Mouse (Mus musculus): ENCODE measurements around the gene Ccdc188.
"Not testable (repeated sequence)": the region's sequence is repeated elsewhere in the genome, so short reads cannot be mapped to it uniquely, and the experiment has no call there.

Ccdc188 gene

DNA sequence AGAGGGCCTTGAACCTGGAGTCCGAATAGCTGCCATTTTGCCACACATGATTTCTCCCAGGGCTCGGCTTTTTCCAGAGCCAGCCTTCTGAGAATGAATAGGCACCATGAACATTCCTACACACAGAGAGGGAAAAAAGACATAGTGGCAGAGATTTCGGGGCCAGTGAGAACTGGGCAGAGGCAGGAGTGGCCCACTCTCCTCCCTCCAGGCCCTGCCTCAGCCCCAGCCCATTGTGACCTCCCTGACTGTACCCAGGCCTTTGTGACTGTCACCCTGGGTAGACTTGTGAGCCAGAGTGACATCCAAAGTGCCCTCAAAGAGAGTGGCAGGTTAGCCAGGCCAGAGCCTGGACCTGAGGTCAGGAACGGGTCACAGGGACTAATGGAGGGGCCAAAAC lies at the start of gene Ccdc188:
TSS of gene Ccdc188 (plus strand) at position 301 of the 400 bp plus-strand sequence.
- no peak for DNase-seq

DNA sequence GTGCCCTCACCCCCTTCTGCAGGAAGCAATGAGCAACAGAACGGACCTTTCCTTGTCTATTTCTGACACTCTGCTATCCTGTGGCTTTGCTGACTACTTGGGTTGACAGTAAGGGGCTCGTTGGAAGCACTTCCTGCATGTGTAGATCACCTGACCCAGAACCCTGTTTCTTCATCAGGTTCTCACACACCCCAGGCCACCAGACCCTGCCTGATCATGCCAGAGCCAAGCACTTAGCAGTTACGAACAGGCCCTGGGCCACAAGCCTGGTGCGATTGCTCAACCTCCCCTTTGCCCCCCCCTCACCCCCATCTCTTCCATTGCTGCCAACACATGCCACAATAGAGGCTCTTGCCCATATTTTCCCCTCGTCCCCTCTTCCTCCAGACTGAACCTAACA lies 48.5 kb upstream of the Ccdc188 start:
- no peak for DNase-seq

DNA sequence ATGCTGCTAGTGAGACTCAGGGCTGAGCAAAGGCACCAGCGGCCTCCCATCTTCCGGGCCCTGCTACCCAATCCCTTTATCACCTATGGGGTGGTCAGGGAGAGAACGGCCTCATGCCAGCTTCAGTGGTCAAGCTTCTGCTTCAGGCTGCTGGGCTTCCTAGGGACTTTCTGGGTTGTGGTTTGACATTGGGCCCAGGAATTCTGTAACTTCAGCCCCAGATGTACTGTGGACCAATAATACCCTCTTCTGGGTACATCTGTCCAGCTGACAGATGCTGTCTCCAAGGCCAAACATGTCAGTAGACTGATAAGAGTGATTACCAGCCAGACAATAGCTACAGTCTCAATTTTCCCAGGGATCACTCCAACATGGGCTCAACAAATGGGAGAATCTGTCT lies 47.9 kb upstream of the Ccdc188 start:
- DNase-seq: no peak

DNA sequence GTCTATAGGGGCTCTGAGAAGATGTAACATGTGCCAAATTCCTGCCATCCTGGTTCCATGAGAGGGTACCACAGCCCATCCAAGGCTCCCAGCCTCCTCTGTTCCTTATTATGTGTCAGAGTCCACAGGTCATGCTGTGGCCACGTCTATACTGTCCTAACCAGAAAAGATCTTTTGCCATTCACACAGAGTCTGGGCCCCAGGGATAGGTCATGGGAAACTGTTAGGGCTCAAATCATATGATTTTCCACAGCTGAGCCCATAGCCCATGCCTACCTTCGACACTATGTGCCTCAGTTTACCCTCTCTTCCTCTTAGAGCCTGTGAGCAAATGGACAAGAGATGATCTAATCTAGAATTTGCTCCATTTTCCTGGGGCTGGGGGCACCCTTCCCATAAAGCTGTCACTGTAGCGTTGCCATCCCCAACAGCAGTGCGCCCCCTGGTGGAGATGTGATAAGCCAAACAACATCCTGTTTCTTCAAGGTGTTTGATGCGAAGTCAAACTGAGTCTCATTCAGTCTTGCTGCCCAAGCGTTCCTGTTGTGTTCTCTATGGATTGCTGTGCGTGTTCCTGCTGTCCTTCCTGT lies 45.3 kb upstream of the Ccdc188 start:
- peak; percentile 89 to 93 for DNase-seq

DNA sequence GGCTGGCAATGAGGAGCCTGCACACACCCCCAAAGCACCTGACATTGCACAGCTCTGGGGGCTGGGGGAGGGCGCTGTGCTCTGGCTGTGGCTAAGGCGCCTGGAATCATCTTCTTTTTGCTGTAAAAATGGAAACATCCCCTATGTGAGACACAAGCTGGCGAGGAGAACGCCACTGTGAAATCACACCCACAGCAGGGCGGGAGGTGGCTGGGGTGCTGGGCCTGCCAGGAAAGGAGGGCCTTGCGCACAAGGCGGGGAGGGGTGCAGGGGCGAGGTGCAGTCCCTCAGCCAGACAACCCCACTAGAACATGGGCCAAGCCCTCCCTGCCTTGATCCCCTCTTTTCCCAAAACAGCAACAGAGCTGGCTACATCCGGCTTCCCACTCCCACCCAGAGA lies 44.4 kb upstream of the Ccdc188 start:
- DNase-seq: no peak

DNA sequence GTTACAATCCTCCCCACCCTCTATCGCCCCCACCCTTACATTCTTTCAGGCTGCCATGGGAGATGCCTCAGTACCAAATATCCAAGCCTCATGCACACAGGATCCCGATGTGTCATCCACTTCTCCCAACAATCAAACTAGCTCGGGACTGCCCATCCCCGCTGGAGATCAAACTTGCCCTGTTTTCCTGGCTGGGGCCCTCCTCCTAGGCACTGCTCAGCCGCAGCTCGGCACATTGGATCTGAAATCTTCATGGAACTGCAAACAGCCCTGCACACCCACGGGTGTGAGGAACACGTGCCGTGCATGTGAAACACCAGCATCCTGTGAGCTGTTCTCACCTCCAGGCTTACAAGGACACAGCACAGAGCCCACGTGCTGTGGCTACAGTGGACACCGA lies 43.9 kb upstream of the Ccdc188 start:
- DNase-seq: no peak

DNA sequence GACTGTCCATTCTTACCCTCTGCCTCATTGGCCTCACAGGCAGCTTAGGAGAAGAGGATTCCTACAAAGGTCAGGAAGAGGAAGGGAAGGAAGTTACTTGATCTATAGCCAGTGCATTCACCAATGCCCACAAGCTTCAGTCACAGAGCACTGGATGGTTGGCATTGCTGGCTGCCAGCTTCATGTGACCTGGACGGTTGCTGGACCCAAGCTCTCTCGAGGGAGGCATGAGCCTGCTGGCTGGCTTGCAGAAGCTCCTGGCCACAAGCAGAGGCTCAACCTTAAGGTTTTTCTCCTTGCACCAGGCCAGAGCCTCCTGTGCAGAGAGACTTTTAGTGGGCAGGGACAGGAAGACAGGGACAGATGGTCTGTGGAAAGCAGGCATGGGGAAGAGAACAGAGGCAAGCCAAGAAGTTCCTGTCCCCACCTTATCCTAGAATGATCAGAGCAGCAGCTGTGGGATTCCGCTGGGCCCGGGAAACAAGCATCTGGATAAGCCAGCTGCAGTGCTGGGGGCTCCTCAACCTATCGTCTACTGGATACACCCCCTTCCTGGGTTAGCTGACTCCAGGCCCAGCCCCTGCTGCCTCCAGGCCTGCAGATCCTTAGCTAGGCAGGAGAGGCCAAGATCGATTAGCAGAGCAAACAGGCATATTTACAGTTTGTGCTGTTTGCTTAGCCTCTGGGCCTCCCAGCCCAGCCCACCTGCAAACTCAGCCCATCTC lies 41.7 kb upstream of the Ccdc188 start:
- DNase-seq: peak; percentile 43 to 48

DNA sequence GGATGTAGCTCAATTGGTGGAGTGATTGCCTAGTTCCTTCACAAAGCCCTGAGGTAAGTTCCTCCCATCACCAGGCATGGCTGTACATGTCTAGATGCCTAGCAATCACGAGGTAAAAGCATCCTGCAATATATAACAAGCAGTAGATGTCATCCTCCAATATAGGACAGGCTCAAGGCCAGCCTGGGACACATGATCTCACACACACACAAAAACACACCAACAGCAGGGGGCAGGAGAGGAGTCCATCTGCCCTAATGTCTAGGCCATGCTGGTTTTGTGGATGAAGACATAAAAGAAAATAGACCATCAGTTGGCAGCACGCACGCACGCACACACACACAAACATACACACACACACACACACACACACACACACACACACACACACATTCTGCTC lies 40.9 kb upstream of the Ccdc188 start:
- DNase-seq: peak in 1 of 2 experiments; percentile 38

DNA sequence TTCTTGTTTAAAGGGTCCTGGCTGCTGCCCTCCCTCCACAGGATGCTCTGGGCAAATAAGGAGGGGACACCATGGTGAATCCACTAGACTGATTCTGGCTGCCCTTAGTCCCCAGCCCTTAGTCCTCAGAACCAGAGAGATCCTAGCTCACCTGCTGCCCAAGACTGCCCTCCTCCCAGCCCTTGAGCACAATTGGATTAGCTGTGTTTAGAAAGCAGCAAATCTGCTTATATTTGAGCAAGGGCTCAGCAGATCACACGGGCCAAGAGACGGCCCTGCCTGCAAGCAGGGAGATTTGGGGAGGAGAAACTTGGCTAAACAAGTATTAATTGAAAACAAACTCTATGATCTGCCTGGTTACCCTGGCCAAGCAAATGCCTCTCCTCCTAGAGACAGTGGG lies 38.1 kb upstream of the Ccdc188 start:
- no peak for DNase-seq

DNA sequence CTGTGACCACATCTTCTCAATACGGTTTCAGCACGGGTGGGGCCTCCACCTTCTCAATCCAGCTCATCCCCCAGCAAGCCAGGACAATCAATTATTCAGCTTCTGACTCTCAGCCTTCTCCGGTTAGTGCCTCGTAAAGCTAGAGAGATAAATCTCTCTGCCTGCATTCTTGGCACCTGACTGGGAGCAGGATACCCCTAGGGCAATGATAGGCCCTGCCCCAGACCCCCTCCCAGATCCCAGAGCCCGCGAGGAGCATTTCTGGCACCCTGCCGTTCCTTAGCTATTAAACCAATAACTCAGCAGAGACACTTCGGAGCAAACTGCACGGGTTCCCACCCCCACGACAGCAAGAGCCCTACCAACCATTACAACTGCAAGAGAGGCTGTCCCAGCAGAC lies 36.3 kb upstream of the Ccdc188 start:
- no peak for DNase-seq

DNA sequence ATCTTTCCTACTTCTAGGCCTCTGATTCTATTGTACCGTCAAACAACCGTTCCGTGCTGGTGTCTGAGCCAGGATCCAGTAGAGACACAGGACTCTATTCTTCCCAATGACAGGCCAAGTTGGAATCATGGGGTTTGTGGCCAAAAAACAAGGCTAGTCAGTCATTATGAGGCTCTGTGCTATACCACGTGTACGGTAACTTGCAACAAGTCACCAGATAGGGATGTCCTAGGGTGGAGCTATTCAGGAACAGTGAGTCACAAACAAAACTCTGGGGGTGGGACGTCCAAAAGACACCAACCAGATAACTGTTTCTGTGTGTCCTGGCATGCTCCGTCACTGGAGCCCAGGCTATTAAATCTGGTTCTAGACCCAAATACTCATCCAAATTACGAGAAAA lies 34.9 kb upstream of the Ccdc188 start:
- DNase-seq: no peak

DNA sequence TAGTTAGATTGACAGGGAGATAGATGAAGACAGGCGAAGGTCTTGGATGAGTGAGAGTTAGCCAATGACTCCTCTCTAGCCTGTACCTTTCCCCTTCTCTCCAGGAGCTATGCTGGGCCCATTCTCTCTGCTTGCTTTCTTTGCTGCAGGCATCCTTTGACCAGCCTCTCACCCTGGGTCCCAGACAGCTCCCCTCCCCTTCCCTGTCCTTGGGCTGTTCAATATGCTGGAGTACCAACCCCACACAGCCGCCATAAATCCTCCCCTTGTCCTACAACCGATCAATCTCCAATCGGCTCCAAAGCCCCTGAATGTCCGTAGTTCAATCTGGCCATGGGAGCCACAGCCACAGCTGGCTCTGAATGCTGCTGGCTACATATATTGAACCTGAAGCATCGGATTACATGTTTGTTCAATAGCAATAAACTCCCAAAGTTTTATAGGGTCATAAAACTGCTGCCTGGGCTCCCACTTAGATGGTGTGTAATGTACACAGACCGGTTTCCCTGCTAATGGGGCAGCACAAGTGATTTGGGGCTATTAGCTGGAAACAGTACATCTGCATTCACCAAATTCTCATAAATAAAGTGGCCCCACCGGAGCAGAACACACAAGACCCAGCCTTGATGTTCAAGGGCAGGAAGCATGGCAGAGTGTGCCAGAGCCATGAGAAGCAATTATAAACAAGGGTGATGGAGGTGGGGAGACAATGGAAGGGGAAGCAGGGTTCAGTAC lies 31.8 kb upstream of the Ccdc188 start:
- DNase-seq: no peak

DNA sequence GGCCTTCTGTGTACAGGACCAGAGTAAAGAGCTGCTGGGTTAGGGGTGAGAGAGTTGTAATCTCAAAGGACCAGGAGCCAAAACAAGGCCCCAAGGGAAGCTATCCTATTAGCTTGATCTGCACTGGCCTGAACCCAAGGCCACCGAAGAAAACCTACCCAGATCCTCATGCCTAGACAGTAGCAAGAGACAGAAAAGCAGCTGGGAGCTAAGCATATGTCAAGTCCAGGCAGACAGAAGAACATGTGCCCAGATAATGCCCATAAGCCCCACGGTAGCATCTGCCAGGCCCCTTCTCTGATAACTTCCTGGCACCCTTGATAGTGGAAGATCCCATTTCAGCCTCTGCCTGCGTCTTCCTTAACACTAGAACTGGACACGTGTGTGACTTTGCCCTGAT lies 30.9 kb upstream of the Ccdc188 start:
- no peak for DNase-seq

DNA sequence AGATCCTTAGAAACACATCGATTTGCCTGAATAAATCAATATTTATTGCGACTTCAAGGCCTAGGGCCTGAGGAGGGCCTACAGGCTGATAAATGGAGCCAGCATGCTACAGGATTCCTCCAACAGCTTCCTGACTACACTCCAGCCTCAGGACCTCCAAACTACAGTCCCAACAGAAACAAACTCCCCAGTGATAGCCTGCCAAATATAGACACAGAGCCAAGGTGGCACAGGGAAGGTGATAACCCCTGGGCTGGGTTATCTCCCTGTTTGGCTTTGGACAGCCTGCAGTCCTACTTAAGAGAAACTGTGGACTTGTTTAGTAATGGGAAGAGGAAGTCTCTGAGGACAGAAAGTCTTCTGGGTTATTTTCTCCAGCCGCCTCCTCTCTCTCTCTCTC lies 30.5 kb upstream of the Ccdc188 start:
- no peak for DNase-seq

DNA sequence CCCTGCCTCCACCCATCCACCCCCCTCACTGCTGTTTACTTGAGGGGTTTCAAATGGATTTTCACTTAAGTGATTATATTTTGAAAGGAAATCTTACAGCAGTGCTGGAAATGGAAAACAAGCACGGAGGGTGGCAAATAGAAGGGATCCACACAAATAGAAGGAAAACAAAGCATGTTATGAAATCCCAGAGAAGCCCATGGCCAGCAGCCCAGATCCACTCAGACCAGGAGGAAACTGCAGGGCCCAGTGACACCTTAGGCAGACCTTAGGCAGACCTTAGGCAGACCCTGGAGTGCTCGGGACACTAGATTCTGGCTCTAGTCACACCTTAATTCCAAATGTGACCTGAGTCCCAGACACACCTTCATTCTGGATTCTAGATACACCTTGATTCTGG lies 26.7 kb upstream of the Ccdc188 start:
- DNase-seq: no peak

DNA sequence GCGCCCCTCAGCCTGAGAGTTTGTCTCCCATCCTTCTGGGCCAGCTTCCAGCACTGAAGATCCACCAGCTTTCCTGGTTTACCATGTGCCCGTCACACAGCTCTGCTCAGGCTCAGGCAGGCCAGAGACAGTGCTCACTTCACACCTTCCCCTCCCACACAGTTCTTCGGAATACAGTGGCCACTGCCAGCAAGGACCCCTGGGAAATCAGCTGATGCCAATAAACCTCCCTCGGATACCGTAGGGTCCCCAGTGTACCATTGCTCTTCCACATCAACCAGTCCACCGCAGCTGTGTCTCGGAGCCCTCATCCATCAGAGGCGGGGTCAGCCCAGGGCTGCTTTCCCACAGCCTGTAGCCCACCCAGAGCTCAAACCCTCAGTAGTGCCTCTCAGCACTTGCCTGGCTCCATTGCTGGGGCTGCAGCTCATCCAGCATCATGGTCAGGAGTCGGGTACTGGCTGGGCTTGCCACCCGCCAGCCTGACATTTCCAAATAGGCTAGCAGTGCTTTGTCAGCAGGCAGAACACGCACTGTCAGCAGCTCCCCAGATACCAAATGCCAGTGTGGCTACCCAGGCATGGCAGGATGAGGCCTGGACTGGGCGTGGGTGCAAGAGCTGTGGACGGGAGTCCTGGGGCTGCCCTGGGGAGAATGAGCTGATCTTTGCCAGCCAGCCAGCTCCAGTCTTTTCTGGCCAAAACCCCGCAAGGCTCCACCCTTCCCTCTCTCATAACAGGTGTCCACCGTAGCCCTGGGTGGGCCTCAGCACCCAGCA lies 23.3 kb upstream of the Ccdc188 start:
- DNase-seq: no peak

DNA sequence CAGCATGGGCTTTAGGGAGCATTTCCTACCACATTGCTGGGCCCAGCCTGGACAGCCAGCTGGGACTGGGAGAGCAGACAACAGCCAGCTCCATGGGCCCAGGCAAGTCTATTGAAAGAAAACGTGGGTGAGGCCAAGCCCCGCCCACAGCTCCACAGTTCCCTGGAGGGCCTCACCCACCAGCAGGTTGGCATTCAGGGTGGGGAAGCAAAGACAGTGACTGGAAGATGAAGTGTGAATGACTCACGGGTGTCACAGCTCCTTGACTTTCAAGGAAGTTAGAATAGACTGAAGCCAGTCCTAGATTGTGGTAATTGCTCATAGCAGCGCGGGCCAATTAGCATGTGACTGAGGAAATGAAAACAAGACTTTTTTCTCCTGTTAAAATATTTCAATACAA lies 22.6 kb upstream of the Ccdc188 start:
- no peak for DNase-seq

DNA sequence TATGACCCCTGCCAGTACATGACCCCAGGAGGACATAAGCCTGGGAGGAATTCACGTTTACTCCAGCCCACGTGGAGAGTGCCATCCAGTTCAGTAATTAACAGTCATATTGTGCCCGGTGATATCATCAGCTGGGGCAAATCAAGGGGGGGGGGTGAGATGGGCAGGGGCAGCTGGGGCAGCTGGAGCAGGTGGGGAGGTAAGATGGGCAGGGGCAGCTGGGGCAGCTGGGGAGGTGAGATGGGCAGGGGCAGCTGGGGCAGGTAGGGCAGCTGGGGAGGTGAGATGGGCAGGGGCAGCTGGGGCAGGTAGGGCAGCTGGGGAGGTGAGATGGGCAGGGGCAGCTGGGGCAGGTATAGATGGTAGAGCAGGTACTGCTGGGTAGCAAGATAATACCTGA lies 22.1 kb upstream of the Ccdc188 start:
- DNase-seq: not testable (repeated sequence)

DNA sequence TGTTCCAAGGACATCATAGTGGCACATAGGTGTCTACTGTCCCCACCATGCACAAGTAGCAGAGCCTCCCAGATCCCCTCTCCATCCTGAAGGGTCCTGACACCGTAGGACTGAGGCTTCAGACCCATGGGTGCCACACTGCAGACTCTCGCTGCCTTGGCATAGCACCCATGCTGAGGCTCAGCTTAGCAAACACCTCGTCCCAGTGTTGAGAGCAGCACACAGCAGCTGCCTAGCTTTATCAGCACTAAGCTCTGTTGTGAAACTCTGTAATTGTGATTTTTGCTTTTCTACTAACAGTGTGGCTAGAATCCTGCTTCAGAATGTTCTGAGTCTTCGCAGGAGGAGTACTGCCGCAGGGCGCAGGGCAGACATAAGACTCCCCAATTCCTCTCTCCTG lies 19.8 kb upstream of the Ccdc188 start:
- no peak for DNase-seq

DNA sequence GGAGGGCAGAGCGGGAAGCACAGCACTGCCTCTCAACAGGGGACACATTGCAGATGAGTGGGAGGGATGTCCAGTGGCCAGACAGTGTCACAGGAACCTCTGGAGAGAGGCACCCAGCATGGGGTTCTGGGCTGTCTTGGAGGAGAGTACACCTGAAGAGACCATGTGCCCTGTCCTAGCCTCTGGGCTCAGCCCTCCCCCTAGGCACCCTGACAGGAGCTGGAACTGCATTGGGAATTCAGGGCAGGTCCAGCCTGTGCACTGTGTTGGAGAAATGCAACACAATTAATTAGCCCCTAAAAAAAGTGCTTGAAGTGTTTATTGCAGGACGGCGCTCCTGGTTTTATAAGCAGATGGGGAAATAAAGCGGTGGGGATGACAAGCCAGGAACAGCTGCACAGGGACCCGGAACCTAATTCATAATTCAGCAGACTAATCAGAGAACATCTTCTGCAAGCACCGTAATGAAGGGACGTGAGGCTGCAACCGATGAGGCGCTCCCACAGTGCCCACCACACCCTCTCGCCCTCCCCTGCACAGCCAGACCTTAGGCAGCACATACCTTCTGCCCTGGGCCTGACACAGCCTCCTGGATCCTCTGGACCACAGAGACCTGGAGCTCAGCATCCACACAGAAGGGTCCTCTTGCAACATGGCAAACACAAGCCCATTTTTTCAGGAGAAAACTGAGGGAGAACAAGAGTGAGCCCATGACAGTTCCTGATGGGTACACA lies 19.1 kb upstream of the Ccdc188 start:
- no peak for DNase-seq

DNA sequence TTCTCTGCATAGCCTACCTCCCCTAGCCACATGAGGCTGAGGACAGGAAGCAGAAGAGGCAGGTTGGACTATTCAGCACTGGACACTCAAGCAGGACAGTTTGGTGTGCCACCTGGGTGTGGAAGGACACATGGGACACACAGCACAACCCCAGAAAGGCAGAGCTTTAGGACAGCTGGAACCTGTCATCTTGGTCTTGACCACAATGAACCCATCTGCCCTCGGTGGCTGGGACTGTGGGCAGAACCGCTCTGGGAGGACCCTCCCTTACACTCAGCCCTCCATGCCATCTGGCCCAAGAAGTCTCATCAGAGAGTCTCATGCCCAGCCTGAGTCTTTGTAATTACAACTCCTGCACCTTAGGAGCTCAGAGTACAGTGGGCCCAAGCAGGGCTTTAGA lies 17.6 kb upstream of the Ccdc188 start:
- no peak for DNase-seq

DNA sequence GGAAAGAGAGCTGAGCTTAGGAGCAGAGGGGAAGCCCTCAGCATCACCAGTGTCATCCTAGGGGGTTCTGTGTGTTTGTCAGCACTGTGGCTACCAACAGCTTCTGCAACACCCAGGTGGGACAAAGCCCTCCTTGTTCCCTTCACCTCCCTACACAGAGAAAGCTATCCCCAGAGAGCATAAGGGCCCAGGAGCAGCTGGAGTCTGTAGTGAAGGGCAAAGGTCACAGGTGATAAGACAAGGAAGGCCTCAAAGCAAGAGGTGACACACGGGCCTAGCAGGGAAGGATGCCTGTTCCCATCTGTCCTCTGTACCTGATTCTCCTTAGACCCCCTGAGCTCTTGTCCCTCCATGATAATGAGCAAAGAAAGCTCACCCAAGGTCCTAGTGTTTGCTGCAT lies 16.1 kb upstream of the Ccdc188 start:
- no peak for DNase-seq

DNA sequence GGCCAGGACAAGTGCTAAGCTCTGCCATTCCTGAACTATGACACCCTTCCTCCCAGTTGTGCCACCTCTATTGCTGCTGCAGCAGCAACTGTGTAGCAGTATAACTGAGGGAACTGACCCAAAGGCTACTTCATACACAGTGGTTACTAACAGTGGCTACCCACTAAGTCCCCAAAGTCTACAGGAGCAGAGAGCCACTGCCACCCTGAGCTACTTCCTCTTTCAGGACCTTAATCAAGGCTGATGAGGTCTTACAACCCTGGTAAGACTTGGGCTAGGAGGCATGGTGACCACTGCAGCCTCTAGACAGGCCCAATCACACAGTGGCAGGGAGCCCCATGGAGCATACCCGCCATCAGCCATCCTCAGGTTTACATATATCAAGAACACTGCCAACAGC lies 15.6 kb upstream of the Ccdc188 start:
- DNase-seq: no peak
